Mouse (Mus musculus): ENCODE results near the gene Kcnq1.

Gene Kcnq1

DNA sequence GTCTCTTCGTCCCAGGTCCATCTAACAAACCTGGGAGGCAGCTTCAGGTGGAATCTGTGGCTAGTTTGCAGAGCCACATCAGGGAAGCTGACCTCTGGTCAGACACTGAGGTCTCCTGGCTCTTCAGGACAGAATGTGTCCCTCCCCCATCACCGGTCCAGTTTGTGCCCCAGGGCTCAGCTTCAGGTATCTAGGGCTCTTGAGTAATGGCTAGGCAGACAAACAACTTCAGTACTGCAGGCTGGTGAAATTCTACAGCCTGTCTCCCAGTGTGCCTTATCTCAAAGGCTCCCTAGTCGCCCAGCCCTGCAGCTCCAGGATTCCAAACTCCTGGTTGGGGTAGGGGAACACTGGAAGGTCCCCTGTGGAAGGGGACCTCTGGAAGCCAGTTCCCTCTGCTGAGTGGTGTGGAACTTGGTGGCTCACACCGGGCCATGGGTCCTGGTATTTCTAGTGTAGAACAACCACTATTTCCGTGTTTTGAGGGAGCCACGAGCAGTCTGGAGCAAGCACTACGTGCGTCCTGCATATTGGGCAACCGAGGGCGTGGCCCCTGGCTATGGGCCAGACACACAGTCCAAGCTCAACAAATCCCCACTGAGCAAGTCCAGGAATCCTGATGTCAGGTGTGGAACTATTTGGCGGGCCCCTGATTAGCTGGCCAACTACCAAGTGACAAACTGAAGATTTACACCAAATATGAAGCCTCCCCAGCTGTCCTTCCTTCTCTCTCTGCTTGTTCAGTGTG is 207.6 kb downstream of the Kcnq1 start:
- no peak for DNase-seq (ENCODE audit: low read depth, low spot score)

- no peak for DNase-seq (ENCODE audit: low read depth, low spot score)
These were observed 212.3 kb downstream of the Kcnq1 start for GRCm38 (mm10) chr7:143318512-143318911.

GRCm38 (mm10) chr7:143320367-143320766 is 214.2 kb downstream of the Kcnq1 start:
- DNase-seq (ENCODE audit: low read depth, low spot score): no peak

GRCm38 (mm10) chr7:143325051-143325450 is 218.9 kb downstream of the Kcnq1 start:
- DNase-seq (ENCODE audit: low read depth, low spot score): peak; percentile 80

- no peak for DNase-seq (ENCODE audit: low read depth, low spot score)
These were observed 222.2 kb downstream of the Kcnq1 start for GRCm38 (mm10) chr7:143328185-143328915.

- peak; percentile 74 for DNase-seq (ENCODE audit: low read depth, low spot score)
These were observed 223.1 kb downstream of the Kcnq1 start for GRCm38 (mm10) chr7:143329110-143329810.

- DNase-seq (ENCODE audit: low read depth, low spot score): no peak
These were observed 226.9 kb downstream of the Kcnq1 start for GRCm38 (mm10) chr7:143333040-143333439.

DNA sequence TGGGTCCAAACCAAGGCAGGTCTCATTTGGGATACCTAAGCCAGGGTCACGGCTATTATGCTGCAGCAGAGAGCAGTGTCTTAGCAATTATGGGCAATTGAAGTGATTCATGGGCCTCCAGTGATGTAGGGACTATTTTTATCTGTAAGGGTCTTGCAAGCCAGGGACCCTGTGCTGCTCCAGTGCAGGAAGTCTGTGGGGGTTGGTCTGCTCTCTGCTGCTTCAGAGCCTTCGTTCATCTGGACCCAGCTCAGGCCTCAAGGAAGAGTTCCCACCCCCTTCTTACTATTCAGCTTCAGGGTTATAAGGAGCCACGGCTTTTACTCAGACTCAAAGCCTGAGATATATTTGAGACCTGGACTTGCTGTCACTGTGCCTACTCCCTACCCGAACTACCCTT is 227.4 kb downstream of the Kcnq1 start:
- no peak for DNase-seq (ENCODE audit: low read depth, low spot score)

DNA sequence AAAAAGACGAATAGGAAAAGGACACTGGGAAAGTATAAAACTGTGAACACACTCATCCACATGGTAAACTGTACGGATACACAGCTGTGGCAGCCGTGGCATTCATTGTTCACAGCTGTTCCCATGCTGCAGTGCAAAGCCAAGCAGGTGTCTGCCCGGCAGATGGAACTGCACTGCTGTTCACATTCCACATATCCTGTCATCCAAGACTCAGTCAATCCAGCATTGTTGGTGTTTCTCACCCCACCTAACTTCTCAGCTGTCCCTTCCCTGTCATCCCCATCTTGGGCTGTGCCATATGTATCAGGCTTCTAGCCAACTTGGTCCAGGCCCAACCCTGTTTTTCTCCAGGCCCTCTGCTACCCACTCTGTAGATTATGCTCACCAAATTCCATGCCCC is 232.5 kb downstream of the Kcnq1 start:
- DNase-seq (ENCODE audit: low read depth, low spot score): no peak

DNA sequence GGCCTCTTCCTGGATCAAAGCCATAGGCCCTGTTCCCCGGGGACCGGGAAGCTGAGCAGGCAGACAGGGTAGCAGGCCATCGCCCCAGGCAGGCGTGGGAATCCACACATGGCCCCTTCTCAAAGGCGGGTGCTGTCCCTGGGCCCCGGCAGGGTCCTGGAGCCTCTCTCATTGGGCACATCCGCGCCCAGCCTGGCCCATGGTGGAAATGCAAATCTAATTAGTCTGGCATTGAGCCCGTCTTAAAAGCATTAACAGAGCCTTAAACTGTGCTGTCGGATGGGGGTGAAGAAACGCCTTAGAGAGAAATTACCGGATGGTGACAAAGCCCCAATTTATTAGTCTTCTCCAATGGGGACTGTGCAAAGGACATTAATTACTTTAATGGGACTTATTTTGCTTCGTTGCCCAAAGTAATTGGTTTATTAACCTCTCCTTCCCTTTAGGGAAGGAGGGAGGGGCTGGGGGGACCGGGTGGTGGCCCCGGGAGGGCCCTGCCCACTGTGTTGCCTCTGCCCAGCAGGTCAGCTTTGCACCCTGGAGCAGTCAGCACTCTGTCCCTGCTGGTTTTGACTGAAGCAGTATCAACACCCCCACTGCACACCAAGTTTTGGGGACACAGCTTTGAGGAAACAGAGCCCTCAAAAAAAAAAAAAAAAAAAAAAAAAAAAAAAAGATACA is 234.6 kb downstream of the Kcnq1 start:
- DNase-seq (ENCODE audit: low read depth, low spot score): peak; percentile 8

DNA sequence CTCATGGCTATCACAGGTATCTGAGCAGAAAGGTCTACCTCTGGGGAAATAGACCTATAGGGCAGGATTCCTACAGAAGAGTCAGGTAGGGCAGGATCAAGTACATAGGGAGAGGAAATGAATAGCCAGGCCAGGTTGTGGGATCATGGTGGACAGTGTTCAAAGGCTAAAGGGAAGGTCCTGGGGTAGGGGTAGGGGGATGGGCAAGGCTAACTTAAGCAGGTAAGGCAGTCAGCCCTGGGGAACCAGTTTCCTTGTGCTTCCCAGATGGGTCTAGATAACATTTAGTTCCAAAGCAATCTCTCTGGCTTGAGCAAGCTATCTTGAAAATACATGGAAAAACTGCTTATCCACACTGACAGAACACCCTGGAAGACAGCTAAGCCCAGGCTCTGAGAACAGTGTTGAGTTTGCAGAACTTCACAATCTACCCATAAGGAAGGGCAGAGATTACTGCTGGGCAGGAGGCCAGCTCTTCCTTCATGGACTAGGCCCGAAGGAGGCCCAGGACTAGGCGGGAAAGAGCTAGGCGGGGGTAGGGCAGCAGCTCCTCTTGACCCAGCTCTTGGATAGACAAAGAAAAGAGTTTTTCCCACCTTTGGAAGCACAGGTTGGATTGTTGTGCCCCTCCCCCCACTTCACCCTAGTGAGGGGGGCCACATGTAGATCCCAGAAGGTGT is 235.3 kb downstream of the Kcnq1 start:
- no peak for DNase-seq (ENCODE audit: low read depth, low spot score)

- DNase-seq (ENCODE audit: low read depth, low spot score): no peak
These were observed 237.7 kb downstream of the Kcnq1 start for GRCm38 (mm10) chr7:143343781-143344306.

- DNase-seq (ENCODE audit: low read depth, low spot score): no peak
These were observed 243.1 kb downstream of the Kcnq1 start for GRCm38 (mm10) chr7:143349287-143349686.

- DNase-seq (ENCODE audit: low read depth, low spot score): no peak
These were observed 243.7 kb downstream of the Kcnq1 start for GRCm38 (mm10) chr7:143349848-143350247.

GRCm38 (mm10) chr7:143355831-143356230 is 249.7 kb downstream of the Kcnq1 start:
- DNase-seq (ENCODE audit: low read depth, low spot score): no peak

DNA sequence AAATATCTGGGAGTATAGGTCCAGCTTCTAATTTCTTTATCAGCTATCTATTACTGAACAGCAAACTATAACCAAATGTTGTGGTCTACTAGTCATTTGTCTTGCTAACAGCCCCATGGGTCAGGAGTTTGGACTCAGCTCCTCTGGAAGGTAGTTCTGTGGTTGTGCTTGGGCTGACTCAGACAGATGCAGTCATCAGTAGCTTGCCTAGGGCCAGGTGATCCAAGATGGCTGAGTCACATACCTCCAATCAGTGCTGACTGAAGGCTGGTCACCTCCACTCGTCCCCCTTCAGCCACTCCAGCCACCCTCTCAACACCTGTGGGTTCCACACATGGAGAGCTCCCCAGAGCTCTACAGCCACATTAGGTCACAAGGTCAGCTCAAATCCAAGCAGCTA is 250.9 kb downstream of the Kcnq1 start:
- DNase-seq (ENCODE audit: low read depth, low spot score): no peak

DNA sequence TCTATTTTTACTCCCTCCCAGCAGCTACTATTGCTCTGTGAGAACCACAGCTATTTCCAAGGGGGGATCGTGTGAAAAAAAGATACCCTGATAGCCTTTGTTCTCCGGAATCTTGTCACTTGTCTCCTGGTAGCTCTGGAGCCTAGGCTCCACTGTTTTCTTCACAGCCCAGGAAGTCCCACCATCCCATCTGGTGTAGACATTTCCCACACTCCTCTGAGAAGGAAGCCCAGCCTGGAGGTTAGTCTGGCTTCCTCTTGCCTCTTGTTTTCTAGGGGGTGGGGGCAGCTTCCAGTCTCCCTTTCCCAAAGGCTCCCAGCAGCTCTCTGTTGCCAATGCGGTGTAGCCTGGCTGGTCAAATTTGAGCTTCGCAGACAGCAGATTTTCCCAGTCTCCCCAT is 251.7 kb downstream of the Kcnq1 start:
- no peak for DNase-seq (ENCODE audit: low read depth, low spot score)

- no peak for DNase-seq (ENCODE audit: low read depth, low spot score)
These were observed 253.6 kb downstream of the Kcnq1 start for GRCm38 (mm10) chr7:143359762-143360161.

DNA sequence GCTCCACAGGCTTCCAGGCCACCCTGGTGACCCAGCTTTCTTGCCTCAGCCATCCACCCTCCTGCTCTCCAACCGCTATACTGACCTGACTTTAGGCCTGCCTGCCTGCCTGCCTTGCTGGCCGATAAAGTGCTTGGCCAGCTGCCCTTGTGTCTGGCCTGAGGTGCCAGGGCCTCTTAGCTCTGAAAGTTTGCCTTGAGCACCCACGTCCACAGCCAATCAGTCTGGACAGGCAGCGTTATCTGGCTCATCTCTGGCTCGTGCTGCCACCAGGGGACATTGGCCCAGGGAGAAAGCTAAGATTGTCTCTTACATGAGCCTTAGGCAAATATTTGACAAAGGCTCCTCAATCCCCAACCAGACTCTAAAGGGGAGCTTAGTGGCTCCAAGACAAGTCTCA is 254.6 kb downstream of the Kcnq1 start:
- DNase-seq (ENCODE audit: low read depth, low spot score): no peak

- peak; percentile 73 for DNase-seq (ENCODE audit: low read depth, low spot score)
These were observed 258.1 kb downstream of the Kcnq1 start for GRCm38 (mm10) chr7:143364092-143364832.
